Mouse (Mus musculus): ENCODE measurements around the gene Gm20767.
"Not testable (repeated sequence)": the region's sequence is repeated elsewhere in the genome, so short reads cannot be mapped to it uniquely, and the experiment has no call there.

Gm20767 gene

GRCm38 (mm10) chr13:120139946-120140345, at the start of gene Gm20767:
Gene Gm20767, plus strand, starts transcription at chr13:120140246.
- not testable (repeated sequence) for DNase-seq (ENCODE audit: low spot score)

- not testable (repeated sequence) for DNase-seq (ENCODE audit: low spot score)
Measured at GRCm38 (mm10) chr13:120092950-120093349, 47.1 kb upstream of the Gm20767 start.

GRCm38 (mm10) chr13:120096241-120096937, 43.7 kb upstream of the Gm20767 start:
- DNase-seq (ENCODE audit: low spot score), result not testable (repeated sequence)

DNA sequence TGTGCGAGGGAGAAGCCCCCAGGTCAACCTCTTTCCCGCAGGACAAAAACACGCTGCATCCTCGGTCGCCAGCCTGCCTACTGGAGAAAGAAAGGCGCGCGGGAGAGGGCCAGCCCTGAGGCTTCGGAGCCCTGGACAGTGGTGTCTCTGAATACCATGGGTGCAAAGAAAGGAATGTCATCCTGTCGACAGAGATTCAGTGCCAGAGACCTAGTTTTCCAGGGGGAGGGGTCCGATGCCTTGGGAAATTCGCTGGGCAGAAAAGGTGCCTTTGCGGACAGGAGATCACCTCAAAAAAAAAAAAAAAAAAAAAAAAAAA, 43.1 kb upstream of the Gm20767 start:
- DNase-seq (ENCODE audit: low spot score), result not testable (repeated sequence)

DNA sequence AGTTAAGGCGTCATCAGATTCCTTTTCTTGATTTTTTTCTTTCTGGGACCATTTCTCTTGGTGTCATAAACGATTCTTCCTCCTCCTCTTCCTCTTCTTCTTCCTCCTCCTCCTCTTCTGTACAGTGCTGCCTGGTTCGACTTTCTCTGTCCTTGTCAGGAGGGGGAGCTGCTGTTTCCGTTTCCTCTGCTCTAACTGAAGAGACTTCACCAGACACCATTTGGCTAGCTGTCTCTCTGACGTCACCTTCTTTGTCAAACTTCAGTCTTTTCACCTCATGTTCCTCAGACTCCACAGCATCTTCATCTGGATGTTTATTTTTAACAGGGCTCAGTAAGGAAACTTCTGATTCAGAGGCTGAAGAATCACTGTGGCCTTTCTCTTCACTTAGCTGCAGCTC, 40.7 kb upstream of the Gm20767 start:
- not testable (repeated sequence) for DNase-seq (ENCODE audit: low spot score)

DNA sequence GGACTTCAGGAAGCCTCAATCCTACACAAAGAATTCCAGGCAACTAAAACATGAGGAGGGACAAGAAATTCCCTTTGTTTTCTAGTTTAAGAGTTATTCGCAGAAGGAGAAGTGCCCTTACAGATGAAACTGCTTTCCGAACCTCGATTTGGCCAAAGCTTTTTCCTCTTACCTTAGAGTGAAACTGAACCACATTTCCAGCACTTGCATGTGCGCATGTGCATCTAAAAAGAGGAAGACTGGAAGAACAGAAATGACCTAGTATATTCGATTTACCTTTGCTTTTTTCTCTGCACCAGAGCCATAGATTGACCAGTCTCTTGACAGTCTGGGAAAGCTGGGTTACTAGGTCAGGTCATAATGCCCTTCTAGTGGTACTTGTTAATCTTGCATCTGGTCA, 33.5 kb upstream of the Gm20767 start:
- not testable (repeated sequence) for DNase-seq (ENCODE audit: low spot score)

DNA sequence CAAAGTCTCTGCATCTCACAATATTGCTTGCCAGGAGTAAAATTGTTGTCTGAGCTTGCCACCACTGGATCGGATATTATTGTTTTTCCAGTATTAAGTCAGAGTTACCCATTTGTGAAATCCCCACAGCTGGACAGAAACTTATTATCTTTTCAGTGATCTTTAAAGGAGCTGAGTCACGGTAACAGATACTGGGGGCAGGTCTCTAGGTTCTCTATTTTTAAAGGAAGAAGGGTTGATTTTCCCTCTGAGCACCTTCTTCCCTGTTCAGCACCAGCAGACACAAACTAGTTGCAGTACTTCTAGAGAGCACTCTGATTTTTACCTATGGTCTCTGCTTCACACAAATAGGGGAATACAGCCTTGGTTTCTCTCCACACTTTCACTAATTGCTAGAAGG, 33.0 kb upstream of the Gm20767 start:
- not testable (repeated sequence) for DNase-seq (ENCODE audit: low spot score)

GRCm38 (mm10) chr13:120142348-120142747, 2.3 kb downstream of the Gm20767 start:
- DNase-seq (ENCODE audit: low spot score), result not testable (repeated sequence)

- DNase-seq (ENCODE audit: low spot score), result not testable (repeated sequence)
Measured at GRCm38 (mm10) chr13:120149660-120150407, 9.8 kb downstream of the Gm20767 start.

- not testable (repeated sequence) for DNase-seq (ENCODE audit: low spot score)
Measured at GRCm38 (mm10) chr13:120150589-120150988, 10.5 kb downstream of the Gm20767 start.

- DNase-seq (ENCODE audit: low spot score), result not testable (repeated sequence)
Measured at GRCm38 (mm10) chr13:120168301-120168700, 28.3 kb downstream of the Gm20767 start.

DNA sequence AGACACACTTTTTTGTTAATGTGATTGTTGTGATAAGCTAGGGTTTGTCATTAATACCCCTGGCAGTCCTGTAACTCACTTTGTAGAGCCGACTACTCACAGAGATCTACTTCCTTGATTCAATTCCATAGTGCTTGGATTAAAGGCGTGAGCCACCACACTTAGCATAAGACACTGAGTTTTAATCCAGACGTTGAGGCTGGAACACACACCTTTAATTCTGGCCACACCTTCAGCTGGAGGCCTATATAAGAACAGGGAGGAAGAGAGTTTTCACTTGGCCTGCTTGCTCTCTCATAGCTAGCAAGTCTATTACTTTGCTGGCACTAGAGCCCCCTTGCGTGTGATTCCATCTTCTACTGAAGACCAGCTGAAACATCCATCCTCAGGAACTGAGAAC, 32.1 kb downstream of the Gm20767 start, which contains the start of gene Gm21818:
Gene Gm21818, plus strand, starts transcription at position 301 of the 400 bp plus-strand sequence.
- DNase-seq (ENCODE audit: low spot score), result not testable (repeated sequence)

GRCm38 (mm10) chr13:120196189-120196821, 56.3 kb downstream of the Gm20767 start:
- not testable (repeated sequence) for DNase-seq (ENCODE audit: low spot score)

Measured in yolk sac, embryonic 10.5 days (tissue).